Mouse (Mus musculus) B cell, adult 2 months (primary cell): Measurements from ENCODE around the gene Spata31d1b.
"Not testable (repeated sequence)": the region's sequence is repeated elsewhere in the genome, so short reads cannot be mapped to it uniquely, and the experiment has no call there.

Source experiments
- DNase-seq, 2 experiments: peaks; one replicate each; pipeline ENCODE4 v3.0.0; 2022

The Spata31d1b gene

DNA sequence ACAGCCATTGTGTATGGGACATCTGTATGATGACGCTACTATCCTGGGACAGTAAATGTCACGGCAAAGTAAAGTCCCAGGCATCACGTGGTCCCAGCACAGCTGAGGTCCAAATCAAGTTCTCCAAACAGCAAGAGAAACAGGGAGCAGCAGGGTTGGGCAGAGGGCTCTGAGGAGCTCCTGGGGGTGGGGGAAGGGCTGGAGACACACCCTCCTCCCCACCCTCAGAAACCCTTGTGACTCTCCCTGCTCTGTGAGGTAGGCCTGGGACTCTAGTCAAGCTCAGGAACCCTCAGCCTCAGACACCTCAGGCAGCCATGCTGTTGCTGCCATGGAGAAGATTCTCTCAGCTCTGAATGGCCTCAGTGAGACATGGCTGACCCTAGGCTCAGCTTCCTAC lies at the start of gene Spata31d1b:
Spata31d1b (plus strand) TSS at position 301 of the 400 bp plus-strand sequence.
- DNase-seq = not testable (repeated sequence)

DNA sequence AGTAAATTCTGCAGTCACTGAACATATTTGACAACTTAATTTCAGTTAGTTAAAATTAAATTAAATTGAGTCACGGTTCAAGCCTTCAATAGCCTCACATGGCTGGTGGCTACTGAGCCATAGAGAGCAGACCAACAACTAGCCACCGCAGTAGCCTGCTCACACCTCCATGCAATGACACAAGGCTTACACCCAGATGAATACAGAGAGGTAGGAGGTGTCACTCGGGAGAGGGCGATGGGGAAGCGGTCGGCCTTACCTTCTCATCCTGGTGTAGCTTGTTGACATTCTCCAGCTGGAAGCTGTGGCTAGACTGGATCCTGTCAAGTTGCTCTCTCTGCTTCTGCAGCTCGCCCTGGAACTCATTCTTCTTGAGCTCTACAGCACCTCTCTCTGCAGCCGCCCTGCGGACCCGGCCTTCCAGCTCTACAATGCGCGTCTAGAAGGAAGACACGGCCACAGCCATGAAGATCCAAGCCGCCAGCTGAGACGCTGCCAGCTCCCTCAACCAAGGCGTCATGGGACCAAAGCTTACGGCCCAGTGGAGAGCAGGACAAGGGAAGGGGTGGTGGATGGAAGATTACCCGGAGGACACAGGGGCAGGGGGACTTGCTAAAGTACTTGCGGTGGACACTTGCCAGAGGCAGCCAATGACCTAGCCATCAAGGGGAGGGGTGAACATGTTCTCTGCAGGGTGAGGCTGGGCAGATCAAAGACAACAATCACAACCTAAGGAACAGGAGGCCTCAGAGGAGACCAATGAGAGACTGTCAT lies 48.0 kb upstream of the Spata31d1b start:
- no peak for DNase-seq

DNA sequence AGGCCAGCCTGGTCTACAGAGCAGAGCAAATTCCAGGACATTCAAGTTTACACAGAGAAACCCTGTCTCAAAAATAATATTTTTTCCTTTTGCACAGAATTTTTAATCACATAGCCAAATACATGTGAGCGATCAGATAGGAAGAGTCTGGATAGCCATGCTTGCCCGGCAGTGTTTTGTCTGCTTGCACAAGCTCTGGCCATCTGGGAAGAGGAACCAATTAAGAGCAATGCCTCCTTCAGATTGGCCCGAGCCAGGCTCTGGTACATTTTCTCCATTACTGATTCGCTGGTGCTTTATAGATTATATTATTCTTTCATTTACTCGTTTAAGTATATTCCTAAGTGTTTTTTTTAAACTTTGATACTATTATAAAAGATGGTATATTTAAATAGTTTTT lies 44.3 kb upstream of the Spata31d1b start:
- no peak for DNase-seq

DNA sequence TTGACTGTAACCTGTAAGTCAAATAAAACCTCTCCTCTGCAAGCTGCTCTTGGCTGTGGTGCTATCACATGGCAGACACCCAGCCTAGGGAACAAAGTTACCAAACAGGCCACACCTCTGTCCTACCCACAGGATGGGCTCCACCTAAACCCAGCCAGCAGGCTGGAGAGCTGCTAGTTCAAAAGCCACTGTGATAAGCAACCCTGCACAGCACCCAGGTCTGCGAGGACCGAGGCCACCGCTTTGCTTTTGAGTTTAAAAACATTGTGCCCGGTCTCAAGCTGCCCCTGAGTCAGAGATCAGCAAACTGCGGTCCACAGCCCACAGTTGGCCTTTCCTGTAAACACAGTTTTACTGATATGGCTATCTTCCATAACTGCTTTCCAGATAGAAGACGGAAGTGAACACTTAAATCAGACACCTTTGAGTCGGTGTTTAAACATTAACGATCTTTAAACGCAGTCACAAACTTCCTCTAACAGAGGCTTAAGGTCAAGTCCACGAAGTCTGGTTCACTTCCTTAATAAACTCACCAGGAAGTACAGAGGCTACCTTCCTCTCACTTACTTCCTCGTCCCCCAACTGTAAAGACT lies 43.5 kb upstream of the Spata31d1b start:
- DNase-seq = peak; percentile 52

DNA sequence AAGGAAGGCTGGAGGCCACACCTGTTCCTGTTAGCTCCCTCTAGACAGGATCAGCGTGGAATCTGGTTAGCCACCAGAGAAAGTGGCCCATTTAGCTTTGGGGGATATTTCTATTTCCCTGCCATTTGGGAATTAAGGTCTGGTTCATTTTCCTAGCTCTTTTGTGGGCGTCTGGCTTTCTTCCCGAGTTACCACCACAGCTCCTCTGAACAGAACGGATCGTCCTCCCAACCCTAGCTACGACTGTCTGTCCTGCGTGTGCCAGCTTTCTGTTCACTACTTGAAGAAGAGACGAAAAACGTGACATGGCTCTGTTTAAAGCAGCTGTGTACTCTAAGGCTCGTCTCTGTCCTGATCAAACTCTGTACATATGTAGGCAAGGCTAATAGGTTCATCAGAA lies 42.1 kb upstream of the Spata31d1b start:
- no peak for DNase-seq

DNA sequence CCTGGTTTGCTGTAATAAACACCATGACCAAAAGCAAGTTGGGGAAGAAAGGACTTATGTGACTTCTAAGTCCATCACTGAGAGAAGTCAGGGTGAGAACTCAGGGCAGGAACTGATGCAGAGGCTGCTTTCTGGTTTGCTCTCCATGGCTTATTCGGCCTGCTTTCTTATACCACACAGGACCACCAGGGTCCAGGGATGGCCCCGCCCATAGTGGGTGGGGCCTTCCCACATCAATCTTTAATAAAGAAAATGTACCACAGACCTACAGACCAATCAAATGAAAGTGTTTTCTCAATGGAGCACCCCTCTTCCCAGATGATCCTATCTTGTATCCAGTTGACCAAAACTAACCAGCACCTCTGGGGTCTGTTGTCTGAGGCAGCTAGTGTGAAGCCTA lies 40.6 kb upstream of the Spata31d1b start:
- no peak for DNase-seq

DNA sequence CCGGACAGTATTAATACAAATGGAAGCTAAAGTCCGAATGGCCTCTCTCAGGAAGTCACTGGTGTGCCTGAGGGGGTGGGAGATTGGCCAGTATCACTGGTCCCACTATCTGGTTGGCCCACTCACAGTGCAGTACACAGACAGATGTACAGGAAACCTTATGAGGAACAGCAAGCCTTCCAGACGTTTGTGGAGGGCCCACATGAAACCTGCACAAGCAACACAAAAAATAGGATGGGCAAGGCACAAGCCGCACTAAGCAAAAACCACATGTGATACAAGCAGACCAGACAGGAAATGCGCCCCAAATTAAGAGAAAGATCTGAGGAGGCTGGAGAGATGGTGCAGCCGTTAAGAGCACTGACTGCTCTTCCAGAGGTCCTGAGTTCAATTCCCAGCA lies 39.8 kb upstream of the Spata31d1b start:
- no peak for DNase-seq

DNA sequence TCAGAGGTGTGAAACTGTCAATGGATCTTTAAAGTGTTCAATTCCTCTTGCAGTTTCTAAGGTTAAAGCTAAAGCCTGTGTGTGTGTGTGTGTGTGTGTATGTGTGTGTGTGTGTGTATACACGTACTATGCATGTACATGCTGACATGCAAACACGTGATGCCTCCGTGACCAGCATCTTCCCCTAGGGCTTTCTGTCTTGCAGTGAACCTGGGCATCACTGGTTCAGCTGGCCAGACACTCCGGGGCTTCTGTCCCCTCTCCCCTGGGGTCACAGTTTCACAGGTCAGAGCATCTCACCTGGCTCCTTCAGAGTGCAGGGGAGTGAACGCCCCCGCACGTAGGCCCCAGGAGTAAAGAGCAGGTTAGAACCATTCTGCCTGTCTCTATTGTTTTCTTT lies 38.5 kb upstream of the Spata31d1b start:
- no peak for DNase-seq

DNA sequence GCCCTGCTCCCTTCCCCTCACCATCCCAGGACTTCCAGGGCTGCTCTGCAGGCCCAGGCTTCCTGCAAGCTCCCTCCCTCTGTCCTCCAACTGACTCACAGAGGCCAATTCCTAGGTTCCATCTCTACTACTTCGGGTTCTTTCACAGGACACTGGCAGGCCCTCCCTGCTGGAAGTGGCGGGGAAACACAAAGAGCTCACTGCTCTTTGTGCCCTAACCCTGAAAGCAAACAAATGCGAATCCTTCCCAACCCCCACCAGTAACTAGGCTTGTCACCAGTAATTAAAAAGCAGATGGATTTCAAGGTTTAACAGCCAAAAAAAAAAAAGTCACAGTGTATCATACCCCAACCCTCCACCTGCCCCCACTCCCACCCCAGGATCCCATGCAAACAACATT lies 37.9 kb upstream of the Spata31d1b start:
- DNase-seq = no peak

DNA sequence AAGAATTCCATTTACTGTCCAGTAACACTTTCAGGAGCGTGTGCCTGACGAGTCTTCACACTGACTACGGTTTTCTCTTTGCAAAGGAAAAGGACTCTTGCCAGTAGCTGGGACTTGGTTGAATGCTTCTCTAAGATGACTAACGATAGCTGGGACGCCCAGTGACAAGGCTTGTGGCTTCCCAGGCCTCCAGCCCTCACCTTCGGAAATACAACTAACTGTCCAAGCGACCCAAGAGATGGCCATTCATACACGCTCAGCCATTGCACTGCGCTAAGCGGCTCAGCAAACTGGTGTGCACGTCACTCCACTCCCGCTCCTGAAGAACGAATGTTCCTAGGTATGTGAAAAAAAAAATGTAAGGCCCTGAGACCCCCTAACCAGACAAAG lies 37.3 kb upstream of the Spata31d1b start:
- DNase-seq = peak; percentile 14 to 26

DNA sequence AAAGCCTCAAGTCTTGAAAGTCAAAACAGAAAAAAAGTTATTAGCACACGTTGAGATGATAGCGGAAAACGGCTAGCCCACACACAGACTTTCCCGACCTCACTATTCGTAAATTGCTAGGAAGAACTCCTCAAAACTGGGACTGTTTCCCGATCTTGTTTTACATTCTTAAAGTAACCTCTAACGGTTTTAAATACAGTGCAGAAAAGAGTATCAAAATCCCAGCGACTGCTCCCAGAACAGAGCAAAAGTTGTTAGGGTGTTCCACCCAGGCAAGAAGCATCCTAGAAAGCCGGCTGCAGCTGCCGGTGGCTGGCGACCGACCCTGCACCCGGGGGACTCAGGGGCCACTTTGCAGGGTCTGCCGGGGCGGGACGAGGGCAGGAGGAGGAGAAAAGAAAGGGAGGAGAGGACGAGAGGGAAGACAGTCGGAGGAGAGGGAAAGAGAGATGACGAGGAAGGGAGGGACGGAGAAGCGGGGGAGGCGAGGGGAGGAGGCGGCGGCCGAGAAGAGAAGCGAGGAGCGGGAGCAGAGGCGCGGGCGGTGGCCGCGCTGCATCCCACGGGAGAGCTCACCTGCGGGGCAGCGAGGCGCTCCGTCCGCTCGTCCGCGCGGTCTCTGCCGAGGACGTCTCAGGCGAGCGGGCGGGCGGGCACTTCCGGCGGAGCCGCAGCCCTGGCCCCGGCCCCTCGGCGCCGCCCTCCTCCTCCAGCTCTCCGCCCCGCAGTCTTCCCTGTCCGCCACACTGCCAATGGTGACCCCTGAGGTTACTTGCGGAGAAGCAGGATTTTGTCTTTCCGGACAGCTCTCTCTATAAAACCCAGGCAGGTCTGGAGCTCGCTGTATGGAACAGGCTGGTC lies 36.7 kb upstream of the Spata31d1b start, which contains the start of gene Golm1:
Golm1 (minus strand) TSS at position 661 of the 861 bp plus-strand sequence.
- peak; percentile 51 to 59 for DNase-seq

DNA sequence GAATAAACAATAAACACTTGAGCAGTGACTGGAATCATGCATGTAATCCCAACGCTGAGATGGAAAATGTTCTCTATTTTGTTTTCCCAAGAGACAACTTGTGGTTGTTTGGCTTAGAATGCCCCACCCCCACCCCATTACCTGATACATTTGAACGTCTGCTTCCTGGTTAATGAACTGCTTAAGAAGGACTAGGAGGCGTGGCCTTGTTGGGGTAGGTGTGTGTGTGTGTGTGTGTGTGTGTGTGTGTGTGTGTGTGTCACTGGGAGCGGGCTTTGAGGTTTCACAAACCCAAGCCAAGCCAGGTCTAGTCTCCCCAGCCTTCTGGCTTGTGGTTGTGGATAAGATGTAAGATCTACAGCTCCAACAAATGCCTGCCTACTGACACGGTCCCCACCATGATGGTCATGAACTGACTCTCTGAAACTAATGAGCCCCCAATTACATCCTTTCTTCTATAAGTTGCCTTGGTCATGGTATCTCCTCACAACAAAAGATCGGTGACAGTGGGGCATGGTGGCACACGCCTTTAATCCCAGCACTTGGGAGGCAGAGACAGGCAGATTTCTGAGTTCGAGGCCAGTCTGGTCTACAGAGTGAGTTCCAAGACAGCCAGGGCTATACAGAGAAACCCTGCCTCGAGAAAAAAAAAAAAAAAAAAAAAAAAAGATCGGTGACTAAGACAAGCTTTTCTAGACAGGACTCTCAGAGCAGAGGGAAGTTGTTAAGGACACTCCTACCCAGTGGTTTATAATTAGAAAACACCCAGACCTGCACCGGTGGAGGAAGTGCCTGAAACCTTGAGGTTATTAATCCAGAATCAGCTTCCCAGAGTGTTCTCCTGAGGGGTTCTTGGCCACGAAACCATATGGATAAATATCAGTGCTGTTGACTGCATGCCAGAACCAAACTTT lies 35.5 kb upstream of the Spata31d1b start:
- peak; percentile 31 to 33 for DNase-seq

DNA sequence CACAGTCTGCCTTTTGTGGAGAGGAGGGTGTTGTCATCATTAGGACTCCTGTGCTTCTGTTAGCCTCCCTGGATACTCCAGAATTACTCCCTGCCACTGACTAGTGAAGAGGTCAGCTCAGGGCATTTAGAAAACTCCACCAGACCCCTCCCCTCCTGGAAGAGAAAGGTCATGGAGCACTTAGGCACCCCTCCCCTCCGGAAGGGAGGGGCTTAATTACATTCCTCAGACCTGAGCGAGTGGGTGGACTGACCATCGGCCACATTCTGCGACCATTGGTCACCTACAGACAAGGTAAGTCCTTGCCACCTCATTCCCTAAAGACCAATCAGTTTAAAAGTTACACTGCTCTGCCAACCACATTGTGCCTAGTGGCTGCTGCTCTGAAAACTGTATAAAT lies 32.8 kb upstream of the Spata31d1b start:
- DNase-seq = no peak

DNA sequence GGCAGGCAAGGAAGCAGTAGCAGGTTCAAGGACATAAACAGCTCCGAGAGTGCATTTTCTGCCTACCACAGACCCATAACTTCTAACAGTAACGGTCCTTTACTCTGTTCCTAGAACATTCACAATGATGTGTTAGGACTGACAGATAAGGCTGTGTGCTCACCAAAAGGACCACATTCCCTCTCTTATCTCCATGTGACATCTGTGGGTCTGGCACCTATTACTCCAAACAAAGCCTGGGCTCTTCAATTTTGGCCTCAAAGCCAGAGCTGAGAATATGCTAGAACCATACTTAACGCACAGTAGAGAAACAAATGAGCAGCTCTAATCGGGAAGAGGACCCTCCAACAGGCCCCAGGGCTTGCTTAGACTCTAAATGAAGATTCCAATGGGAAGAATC lies 32.2 kb upstream of the Spata31d1b start:
- DNase-seq = no peak

DNA sequence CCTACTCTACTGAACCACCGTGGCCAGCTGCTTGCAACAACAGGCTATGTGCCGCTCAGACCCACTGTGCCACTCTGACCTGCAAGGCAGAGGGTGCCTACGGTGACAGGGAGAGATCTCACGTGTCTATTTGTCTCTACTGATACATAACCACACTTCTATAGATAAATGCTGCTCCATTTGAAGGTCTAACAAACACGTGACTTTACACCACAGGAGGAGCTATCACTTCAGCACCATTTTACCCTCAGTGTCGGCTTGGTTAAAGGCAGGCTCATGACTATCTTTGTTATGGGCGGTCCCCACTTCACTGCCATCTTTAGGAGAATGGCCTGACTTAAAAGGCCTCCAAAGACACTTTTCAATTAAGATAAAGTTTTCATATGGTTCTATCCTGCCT lies 29.5 kb upstream of the Spata31d1b start:
- DNase-seq = no peak

DNA sequence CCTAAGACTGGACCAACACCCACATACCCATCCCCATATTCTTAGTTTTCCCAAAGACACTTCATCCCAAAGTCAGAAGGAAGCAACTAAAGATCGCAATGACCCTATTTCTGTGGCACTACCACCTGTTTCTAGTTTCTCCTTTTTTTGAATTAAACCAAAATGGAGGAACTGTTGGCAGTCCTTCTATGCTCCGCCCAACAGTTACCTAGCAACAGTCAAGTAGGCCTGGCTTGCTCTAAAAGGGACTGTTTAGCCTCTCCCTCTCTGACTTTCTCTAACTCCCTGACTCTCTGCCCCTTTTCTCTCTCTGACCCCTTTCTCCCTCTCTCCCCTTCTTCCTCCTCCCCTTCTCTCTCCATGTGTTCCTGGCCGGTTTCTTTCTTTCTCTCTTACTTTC lies 26.8 kb upstream of the Spata31d1b start:
- DNase-seq = no peak

DNA sequence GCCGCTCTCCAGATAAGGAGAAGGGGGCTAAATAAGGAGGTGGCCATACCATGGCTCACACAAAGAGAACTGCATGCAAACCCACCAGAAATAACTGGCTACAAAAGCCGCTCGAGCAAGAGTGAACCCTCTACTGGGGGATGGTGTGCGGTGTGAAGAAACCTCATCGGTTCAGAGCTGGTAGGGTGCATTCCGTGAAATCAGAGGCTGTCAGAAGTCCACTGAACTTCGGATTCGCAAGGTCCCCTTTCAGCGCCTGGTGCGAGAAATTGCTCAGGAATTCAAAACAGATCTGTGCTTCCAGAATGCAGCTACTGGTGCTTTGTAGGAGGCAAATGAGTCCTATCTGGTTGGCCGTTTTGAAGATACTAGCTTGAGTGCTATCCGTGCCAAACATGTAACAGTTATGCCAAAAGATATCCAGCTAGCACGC lies 23.7 kb upstream of the Spata31d1b start:
- DNase-seq = peak; percentile 31 to 33

DNA sequence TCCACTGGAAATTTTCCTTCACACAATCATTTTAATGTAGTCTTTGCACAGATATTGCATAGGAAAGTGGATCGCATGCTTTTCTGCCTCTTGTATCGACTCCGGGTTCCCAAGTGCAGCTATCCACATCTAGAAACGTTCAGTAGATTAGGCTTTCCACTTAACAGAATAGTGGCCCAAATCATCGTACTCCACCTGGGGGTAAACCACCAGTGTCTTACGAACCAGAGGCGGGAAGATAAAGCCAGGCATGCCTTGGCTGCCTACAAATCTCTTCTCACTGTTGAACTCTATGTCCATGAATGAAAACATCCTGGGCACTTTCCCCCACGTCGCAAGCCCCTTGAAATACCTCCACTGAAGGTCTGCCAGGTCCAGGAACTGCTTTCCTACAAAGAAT lies 22.8 kb upstream of the Spata31d1b start:
- no peak for DNase-seq

DNA sequence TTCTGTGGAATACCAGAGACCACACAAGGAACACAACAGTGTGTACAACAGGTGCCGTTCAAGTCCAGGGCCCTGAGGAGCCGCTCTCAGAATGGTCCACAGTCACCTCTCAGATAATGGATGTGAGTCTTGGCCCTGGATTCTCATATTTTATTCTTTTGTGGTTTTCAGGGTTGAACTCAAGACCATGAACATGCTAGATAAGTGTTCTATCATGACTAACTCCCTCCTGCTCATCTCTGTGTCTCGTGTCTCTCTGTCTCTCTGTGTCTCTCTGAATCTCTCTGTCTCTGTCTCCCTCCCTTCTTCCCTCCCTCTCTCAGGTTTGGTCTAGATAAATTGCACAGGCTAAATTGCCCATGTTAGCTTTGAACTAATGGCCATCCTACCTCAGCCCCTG lies 22.2 kb upstream of the Spata31d1b start:
- DNase-seq = no peak

DNA sequence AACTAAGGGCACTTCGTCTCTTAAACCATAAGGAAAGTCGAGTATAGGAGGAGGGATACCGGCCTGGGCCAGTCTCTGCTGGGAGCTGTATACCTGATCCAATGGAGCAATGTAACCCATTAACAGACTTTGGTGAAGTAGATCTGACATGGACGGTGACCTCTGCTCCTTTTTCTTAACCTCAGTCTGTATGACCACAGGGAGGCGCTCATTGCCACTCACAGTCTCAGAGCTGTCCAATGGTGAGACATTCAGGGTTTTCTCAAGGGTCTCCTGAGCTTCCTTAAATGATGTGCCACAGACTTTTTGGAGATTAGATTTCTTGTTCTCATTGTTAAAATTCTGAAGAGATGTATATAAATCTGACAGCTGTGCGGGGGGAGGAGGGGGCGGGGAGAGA lies 21.5 kb upstream of the Spata31d1b start:
- DNase-seq = no peak

DNA sequence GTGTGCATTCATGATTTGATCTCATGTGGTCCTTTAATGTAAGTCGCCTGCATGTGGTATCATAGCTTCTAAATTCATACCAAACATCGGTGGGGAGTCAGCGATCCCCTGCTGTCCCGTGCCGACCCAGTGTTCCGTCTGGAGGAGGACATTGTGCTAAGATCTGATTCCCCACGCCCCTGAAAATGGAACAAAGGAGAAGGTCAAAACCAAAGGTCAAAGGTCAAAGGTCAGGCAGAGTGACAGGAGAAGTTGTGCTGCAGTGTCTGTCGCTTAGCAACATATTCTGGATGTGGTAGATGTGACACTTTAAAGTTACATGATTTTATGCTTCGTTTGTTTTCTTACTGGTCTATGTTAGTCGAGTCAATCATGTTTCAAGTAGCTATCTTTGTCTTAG lies 20.6 kb upstream of the Spata31d1b start:
- DNase-seq = no peak

DNA sequence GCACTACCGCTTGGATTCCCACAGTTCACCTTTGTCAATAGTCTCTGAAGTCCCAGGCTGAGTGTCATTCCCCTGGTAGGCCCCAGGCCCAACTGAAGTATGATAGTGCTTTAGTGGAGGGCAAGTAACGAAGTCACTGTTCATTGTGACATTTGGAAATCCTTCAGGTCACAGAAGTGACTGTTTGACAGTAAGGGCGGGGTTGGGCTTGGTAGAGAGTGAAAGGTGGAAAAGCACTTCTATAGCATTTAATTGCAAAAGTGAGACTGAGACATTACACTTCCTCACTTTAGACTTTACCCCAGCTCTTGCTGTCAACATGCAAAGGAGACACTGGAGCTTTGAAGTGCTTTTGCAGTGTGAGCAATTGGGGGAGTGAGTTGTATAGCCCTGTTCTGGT lies 18.1 kb upstream of the Spata31d1b start, which contains the start of gene 4921517D22Rik:
4921517D22Rik (minus strand) TSS at position 101 of the 400 bp plus-strand sequence.
- no peak for DNase-seq
